Mouse (Mus musculus): ENCODE data around the gene Adnp. TPM values are rescaled to one million over a fixed set of nuclear protein-coding genes. Genes with fewer than 3 reads are reported as not detected.

The Adnp gene
- total and polyA plus RNA-seq, 3 experiments: 1.1 to 90.8 (median 45.6) TPM

GRCm38 (mm10) chr2:168231471-168231829 is 24.5 kb upstream of the Adnp start:
- H3K36me3 ChIP-seq (replicated peaks): peaks cover 66% of the 10 kb centered on the region
- peak overlapping the region; percentile 100 for H3K4me3 ChIP-seq (ENCODE audit: low read depth, low read length)
- H3K4me1 ChIP-seq (ENCODE audit: insufficient read depth, low read depth, low read length): peaks cover 49% of the 10 kb centered on the region
- DNase-seq (ENCODE audit: low spot score) (no peak), ATAC-seq (ENCODE audit: extremely low read depth, insufficient number of reproducible peaks, low FRiP score, poor library complexity, severe bottlenecking) (no peak)
- no peaks in the 10 kb centered on the region for H3K27me3 ChIP-seq (ENCODE audit: insufficient read depth, low read length)
- H3K9me3 ChIP-seq (replicated peaks): no peaks in the 10 kb centered on the region
- no peak for TF ChIP-seq GATA1 (IDR thresholded peaks at IDR 0.05; ENCODE audit: borderline replicate concordance, low read length)
- TF ChIP-seq GATA2 (IDR thresholded peaks at IDR 0.05; ENCODE audit: borderline replicate concordance, low read depth, low read length): no peak
- no peak for TF ChIP-seq POLR2AphosphoS5 (IDR thresholded peaks at IDR 0.05; ENCODE audit: insufficient replicate concordance, low read depth, low read length)
- no peak for TF ChIP-seq CTCF (IDR thresholded peaks at IDR 0.05; ENCODE audit: low read depth, low read length)
- TF ChIP-seq TAL1 (conservative IDR thresholded peaks at IDR 0.05; ENCODE audit: low read depth, low read length): no peak

GRCm38 (mm10) chr2:168230773-168231470 is 24.0 kb upstream of the Adnp start:
- ATAC-seq (ENCODE audit: extremely low read depth, insufficient number of reproducible peaks, low FRiP score, poor library complexity, severe bottlenecking): no peak
- Histone ChIP-seq H3K9me3 (replicated peaks) (no peaks in the 10 kb centered on the region), H3K36me3 (replicated peaks) (peaks cover 71% of the 10 kb centered on the region), H3K4me1 (ENCODE audit: insufficient read depth, low read depth, low read length) (peaks cover 49% of the 10 kb centered on the region), H3K27me3 (ENCODE audit: insufficient read depth, low read length) (no peaks in the 10 kb centered on the region), H3K4me3 (ENCODE audit: low read depth, low read length) (peak overlapping the region; percentile 100)
- no peak for TF ChIP-seq TAL1 (conservative IDR thresholded peaks at IDR 0.05; ENCODE audit: low read depth, low read length)
- no peak for TF ChIP-seq CTCF (IDR thresholded peaks at IDR 0.05; ENCODE audit: low read depth, low read length)
- peak; percentile 69 for DNase-seq (ENCODE audit: low spot score)

- TF ChIP-seq CTCF (IDR thresholded peaks at IDR 0.05; ENCODE audit: low read depth, low read length) (no peak), GATA1 (IDR thresholded peaks at IDR 0.05; ENCODE audit: borderline replicate concordance, low read length) (no peak), GATA2 (IDR thresholded peaks at IDR 0.05; ENCODE audit: borderline replicate concordance, low read depth, low read length) (no peak), TAL1 (conservative IDR thresholded peaks at IDR 0.05; ENCODE audit: low read depth, low read length) (no peak), POLR2AphosphoS5 (IDR thresholded peaks at IDR 0.05; ENCODE audit: insufficient replicate concordance, low read depth, low read length) (no peak)
- no peaks in the 10 kb centered on the region for H3K27me3 ChIP-seq (ENCODE audit: insufficient read depth, low read length)
- H3K4me3 ChIP-seq (ENCODE audit: low read depth, low read length): peak within 1 kb of the TSS; percentile 100
- H3K9me3 ChIP-seq (replicated peaks): no peaks in the 10 kb centered on the region
- H3K4me1 ChIP-seq (ENCODE audit: insufficient read depth, low read depth, low read length): peaks cover 49% of the 10 kb centered on the region
- ATAC-seq (ENCODE audit: extremely low read depth, insufficient number of reproducible peaks, low FRiP score, poor library complexity, severe bottlenecking): peak; percentile 77
- peaks cover 74% of the 10 kb centered on the region for H3K36me3 ChIP-seq (replicated peaks)
- DNase-seq (ENCODE audit: low spot score): peak; percentile 94
These were observed 23.3 kb upstream of the Adnp start, which contains the start of the genes Gm20716, Dpm1 and Mocs3 for GRCm38 (mm10) chr2:168230026-168230728. TSS of gene Gm20716 (minus strand) at chr2:168230364. TSS of gene Dpm1 (minus strand) at chr2:168230591. TSS of gene Mocs3 (plus strand) at chr2:168230622.

- no peaks in the 10 kb centered on the region for H3K9me3 ChIP-seq (replicated peaks)
- H3K27me3 ChIP-seq (ENCODE audit: insufficient read depth, low read length): no peaks in the 10 kb centered on the region
- peaks cover 74% of the 10 kb centered on the region for H3K36me3 ChIP-seq (replicated peaks)
- TF ChIP-seq CTCF (IDR thresholded peaks at IDR 0.05; ENCODE audit: low read depth, low read length): no peak
- TF ChIP-seq POLR2AphosphoS5 (IDR thresholded peaks at IDR 0.05; ENCODE audit: insufficient replicate concordance, low read depth, low read length): no peak
- TF ChIP-seq GATA2 (IDR thresholded peaks at IDR 0.05; ENCODE audit: borderline replicate concordance, low read depth, low read length): no peak
- TF ChIP-seq GATA1 (IDR thresholded peaks at IDR 0.05; ENCODE audit: borderline replicate concordance, low read length): no peak
- TF ChIP-seq TAL1 (conservative IDR thresholded peaks at IDR 0.05; ENCODE audit: low read depth, low read length): no peak
- peaks cover 49% of the 10 kb centered on the region for H3K4me1 ChIP-seq (ENCODE audit: insufficient read depth, low read depth, low read length)
- peak overlapping the region; percentile 100 for H3K4me3 ChIP-seq (ENCODE audit: low read depth, low read length)
- ATAC-seq (ENCODE audit: extremely low read depth, insufficient number of reproducible peaks, low FRiP score, poor library complexity, severe bottlenecking) (no peak), DNase-seq (ENCODE audit: low spot score) (peak; percentile 56)
These were observed 22.5 kb upstream of the Adnp start for GRCm38 (mm10) chr2:168229116-168230025.

- DNase-seq (ENCODE audit: low spot score) (no peak), ATAC-seq (ENCODE audit: extremely low read depth, insufficient number of reproducible peaks, low FRiP score, poor library complexity, severe bottlenecking) (no peak)
- no peak overlapping the region for H3K4me3 ChIP-seq (ENCODE audit: low read depth, low read length)
- H3K9me3 ChIP-seq (replicated peaks): no peaks in the 10 kb centered on the region
- peaks cover 94% of the 10 kb centered on the region for H3K36me3 ChIP-seq (replicated peaks)
- no peaks in the 10 kb centered on the region for H3K27me3 ChIP-seq (ENCODE audit: insufficient read depth, low read length)
- H3K4me1 ChIP-seq (ENCODE audit: insufficient read depth, low read depth, low read length): peaks cover 16% of the 10 kb centered on the region
- TF ChIP-seq CTCF (IDR thresholded peaks at IDR 0.05; ENCODE audit: low read depth, low read length) (no peak), GATA2 (IDR thresholded peaks at IDR 0.05; ENCODE audit: borderline replicate concordance, low read depth, low read length) (no peak), POLR2AphosphoS5 (IDR thresholded peaks at IDR 0.05; ENCODE audit: insufficient replicate concordance, low read depth, low read length) (no peak), GATA1 (IDR thresholded peaks at IDR 0.05; ENCODE audit: borderline replicate concordance, low read length) (no peak), TAL1 (conservative IDR thresholded peaks at IDR 0.05; ENCODE audit: low read depth, low read length) (no peak)
These were observed 16.4 kb upstream of the Adnp start for GRCm38 (mm10) chr2:168223326-168223725.
